Mouse (Mus musculus) gastrocnemius, postnatal 10 days (tissue): ENCODE measurements around the gene Nmt1. TPM values are rescaled to one million over a fixed set of nuclear protein-coding genes. Genes with fewer than 3 reads are reported as not detected.

Experiments
- DNase-seq: peaks from one replicate; pipeline ENCODE4 v3.0.0; 2021; ENCODE audit warnings: mixed read lengths
- long read RNA-seq, 2 experiments: library from polyadenylated mRNA; stranded (forward); transcript quantifications; one replicate each; pipeline ENCODE4 v2.0.0; 2021
- total RNA-seq, 2 experiments: library from RNA; stranded (reverse); gene quantifications; 2 replicates each; pipeline ENCODE4 v1.2.3; 2021

The Nmt1 gene
- 10 to 100 TPM; 41.5 to 49.7 TPM for total RNA-seq
- long read RNA-seq, experiment 1, full-length matches to known transcripts, result 78 of 95 reads
- long read RNA-seq, experiment 1, partial matches to known transcripts, result 10 of 95 reads
- long read RNA-seq, experiment 1, other reads (novel, unspliced or antisense), result 7 of 95 reads
- long read RNA-seq, experiment 2, full-length matches to known transcripts, result 61 of 72 reads
- long read RNA-seq, experiment 2, partial matches to known transcripts, result 9 of 72 reads
- long read RNA-seq, experiment 2, other reads (novel, unspliced or antisense), result 2 of 72 reads

- DNase-seq, result peak; percentile 83
Observed at GRCm38 (mm10) chr11:103028176-103028891, at the start of gene Nmt1, which contains the start of gene Dcakd. Gene Nmt1 (plus strand): TSS chr11:103028190. Gene Dcakd (minus strand): TSS chr11:103028333.

- no peak for DNase-seq
Observed at GRCm38 (mm10) chr11:102981151-102981890, 46.7 kb upstream of the Nmt1 start.

GRCm38 (mm10) chr11:102984086-102984485 is 43.9 kb upstream of the Nmt1 start:
- no peak for DNase-seq

- DNase-seq, result no peak
Observed at GRCm38 (mm10) chr11:102984615-102985014, 43.4 kb upstream of the Nmt1 start.

DNA sequence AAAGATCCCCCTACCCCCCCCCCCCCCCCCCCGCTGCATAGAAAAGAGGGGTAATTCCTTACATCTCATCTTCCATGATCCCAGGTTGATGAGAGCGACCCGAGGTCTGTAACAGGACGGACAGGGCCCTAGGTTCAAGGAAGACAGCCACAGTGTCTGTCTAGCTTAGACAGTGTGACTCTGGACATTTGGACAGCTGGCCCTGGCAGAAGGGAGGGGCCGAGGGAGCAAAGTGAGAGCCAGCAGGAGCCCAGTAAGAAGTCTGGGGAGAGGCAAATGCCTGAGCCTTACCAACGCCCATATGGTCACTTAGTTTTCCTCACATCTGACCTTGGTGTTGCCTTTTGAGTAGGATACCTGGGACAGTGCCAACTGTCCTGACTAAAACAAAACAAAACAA is 42.8 kb upstream of the Nmt1 start:
- no peak for DNase-seq

DNA sequence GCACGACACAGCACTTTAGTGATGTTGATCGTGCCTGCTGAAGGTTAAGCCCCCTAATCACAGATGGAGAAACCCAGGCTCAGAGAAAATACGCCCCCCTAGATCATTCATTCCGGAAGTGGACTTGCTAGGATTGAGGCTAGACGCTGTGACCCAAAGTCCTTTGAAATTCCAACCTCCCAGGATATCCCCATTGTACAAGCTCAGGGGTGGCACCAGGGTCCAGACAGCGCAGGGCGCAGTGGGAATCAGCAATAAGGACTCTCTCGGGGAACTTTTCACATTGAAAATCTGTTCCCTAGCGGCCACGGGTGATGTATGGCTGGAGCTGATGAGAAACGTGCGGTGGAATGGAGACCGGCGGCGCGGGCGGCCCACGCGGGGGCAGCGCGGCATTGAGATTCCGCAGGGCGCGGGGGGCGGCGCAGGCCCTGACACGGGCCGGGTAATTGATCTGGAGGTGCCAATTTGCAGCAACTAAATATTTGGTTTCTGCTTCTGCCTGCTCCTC is 38.3 kb upstream of the Nmt1 start:
- no peak for DNase-seq

- peak; percentile 56 for DNase-seq
Observed at GRCm38 (mm10) chr11:102990152-102990663, 37.8 kb upstream of the Nmt1 start.

GRCm38 (mm10) chr11:102991681-102992080 is 36.3 kb upstream of the Nmt1 start:
- DNase-seq, result no peak

GRCm38 (mm10) chr11:102992940-102993339 is 35.0 kb upstream of the Nmt1 start:
- DNase-seq, result peak; percentile 82

GRCm38 (mm10) chr11:102993420-102994029 is 34.5 kb upstream of the Nmt1 start:
- no peak for DNase-seq

- DNase-seq, result no peak
Observed at GRCm38 (mm10) chr11:102994952-102995351, 33.0 kb upstream of the Nmt1 start.

DNA sequence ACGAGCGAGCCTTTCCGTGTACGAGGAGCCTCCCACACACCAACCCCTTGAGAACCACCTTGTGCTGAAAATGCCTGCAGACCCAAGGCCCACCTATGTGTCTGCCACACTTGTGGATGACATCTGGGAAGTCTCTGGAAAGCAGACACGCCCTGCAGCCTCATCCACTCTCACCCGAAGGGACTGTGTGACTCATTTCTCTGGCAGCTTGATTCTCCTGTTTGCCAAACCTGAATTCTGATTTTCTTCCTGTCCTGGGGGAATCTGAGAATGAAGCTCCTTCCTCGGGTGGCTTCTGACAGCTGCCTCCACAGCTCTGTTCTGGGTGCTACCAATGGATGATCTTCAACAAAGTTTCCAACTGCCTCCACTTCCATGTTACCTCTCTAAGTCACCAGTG is 31.6 kb upstream of the Nmt1 start:
- DNase-seq, result no peak

DNA sequence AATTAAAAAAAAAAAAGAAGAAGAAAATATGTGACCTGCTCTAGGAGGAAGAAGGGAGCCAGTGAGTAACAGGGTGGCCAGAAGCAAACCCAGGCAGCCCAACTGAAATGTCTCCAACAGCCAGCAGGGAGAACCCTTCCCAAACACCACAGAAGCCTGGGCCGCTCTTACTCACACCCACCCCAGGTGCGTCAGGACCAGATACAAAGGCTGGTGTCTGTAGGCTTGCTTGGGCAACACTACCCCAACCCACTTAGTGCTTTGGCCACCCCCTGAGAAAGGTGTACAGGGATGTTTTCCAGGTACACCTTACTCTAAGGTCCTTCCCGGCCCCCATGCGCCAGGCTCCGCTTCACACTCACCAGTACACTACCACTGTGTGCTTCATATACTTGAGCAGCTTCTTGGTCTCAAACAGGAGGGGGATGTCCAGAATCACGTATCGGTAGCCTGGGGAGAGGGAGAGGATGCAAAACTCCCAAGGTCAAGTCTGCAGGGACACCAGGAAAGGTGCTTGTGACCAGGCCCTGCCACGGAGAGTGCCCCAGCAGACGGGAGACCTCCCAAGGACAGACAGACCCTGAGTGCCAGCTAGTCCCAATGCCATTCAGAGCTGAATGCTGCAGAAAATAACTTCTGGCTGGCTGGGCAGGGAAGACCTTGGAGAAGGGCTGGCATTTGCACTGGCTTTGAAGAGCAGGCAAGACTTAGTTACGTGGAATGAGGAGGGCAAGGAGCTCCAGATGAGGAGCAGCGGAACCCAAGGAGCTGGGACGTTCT is 30.8 kb upstream of the Nmt1 start:
- no peak for DNase-seq

GRCm38 (mm10) chr11:102998254-102998576 is 29.8 kb upstream of the Nmt1 start:
- no peak for DNase-seq

DNA sequence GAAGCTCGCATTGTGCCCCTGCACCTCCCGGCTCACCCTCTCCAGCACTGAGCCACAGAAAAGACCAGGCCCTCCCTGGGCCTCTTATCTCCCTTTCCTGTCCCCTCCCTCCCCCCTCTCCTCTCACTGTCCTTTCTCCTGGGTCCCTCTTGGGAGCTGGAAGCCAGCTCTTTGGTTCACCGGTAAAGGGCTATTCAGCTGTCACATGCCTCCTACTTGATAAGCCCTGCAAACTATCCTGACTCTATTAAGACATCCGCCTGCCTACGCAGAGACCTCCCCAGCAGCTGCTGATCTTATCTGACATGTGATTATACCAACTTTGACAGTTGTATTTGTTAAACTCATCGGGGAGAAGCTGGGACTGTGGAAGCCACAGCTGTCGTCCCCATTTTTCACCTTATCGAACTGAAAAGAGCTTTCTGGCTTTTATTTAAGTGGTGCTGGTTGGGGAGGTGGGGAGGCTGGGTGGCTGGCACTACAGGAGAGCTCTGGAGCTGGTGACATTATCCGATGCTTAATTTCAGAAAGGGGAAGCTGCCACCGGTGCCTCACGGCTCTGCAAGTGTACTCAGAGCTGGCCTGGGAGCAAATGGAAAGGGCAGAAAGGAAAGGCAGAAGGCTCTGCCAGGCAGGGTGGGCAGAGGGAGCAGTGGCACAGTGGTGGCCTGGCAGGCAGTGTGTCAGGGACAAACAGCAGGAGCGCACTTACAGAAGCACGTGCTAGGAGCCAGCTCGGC is 29.2 kb upstream of the Nmt1 start:
- no peak for DNase-seq

DNA sequence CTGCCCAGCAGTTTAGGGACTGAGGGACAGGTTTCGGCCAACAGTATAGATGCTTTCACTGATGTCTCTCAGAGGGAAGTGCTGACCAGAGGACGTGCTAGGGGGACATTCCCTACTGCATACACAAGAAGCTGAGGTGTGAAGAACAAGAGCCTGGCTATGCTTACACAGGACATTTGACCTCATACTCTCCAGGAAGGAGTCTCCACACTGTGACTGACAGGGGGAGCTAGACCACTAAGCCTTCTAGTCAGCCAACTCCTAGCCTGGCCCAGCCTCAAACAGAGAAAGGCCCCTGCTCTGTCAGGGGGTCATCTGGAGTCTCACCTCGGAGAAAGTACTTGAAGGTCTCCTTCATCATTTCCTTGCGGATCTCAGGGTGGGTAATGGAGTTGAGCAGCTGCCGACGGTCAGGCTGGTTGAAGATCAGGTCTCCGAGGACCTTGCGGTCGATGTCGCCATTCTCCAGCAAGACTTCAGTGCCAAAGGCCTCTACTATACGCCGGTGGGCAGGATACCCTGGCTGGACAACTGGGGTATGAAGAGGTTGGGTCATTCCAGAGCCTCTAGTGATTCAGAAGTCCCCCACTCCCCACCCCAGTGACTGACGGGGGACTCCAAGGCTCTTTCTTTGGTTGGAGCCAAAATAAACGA is 28.5 kb upstream of the Nmt1 start:
- DNase-seq, result no peak

- DNase-seq, result no peak
Observed at GRCm38 (mm10) chr11:103000111-103000510, 27.9 kb upstream of the Nmt1 start.

- no peak for DNase-seq
Observed at GRCm38 (mm10) chr11:103001063-103001462, 26.9 kb upstream of the Nmt1 start.

GRCm38 (mm10) chr11:103003210-103003609 is 24.8 kb upstream of the Nmt1 start:
- DNase-seq, result peak; percentile 63

GRCm38 (mm10) chr11:103004852-103005251 is 23.1 kb upstream of the Nmt1 start:
- no peak for DNase-seq
